Mouse (Mus musculus): ENCODE data around the gene Vasp. TPM values are rescaled to one million over a fixed set of nuclear protein-coding genes. Genes with fewer than 3 reads are reported as not detected.

The Vasp gene
- polyA plus RNA-seq, 1 experiment from 2014 or later = 84.0 TPM

DNA sequence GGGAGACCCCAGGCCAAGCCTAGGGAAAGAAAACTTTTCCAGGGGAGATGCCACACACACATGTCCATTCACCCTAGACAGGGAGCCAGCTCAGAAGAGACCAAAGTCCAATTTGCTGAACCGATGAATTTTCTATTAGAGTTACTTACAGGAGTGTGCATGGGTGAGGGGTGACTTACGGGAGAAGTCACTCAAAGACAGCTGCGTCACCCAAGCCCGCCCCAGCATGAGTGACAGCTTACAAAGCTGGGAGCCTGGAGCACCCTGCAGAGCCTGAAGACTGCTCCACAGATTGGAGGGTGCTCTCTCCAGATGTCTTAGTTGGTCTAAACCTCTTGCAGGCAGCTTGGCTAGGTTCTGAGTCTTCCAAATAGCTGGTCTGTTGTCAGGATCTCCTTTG, 40.4 kb upstream of the Vasp start:
- H3K4me3 ChIP-seq (ENCODE audit: low read length) = no peak overlapping the region
- WGBS = 36% methylated on average over 4 of the region's 4 CpGs
- peaks cover 18% of the 10 kb centered on the region for H3K4me1 ChIP-seq (ENCODE audit: control insufficient read depth, insufficient read depth, low read length)
- H3K9me3 ChIP-seq (replicated peaks; ENCODE audit: control insufficient read depth, low read length) = no peaks in the 10 kb centered on the region
- no peak overlapping the region for H3K4me2 ChIP-seq (ENCODE audit: low read depth, low read length)
- no peak overlapping the region for H3K9ac ChIP-seq (ENCODE audit: low read length)
- H3K27me3 ChIP-seq (ENCODE audit: control insufficient read depth, insufficient read depth, low read length) = peaks cover 3% of the 10 kb centered on the region; the same call in 1 of the 2 replicates
- H3K36me3 ChIP-seq (ENCODE audit: control insufficient read depth, insufficient read depth) = no peaks in the 10 kb centered on the region
- no peak overlapping the region for H3K27ac ChIP-seq (ENCODE audit: low read length)
- ATAC-seq (replicated peaks; ENCODE audit: extremely low read depth, insufficient read depth, low FRiP score) = no peak

DNA sequence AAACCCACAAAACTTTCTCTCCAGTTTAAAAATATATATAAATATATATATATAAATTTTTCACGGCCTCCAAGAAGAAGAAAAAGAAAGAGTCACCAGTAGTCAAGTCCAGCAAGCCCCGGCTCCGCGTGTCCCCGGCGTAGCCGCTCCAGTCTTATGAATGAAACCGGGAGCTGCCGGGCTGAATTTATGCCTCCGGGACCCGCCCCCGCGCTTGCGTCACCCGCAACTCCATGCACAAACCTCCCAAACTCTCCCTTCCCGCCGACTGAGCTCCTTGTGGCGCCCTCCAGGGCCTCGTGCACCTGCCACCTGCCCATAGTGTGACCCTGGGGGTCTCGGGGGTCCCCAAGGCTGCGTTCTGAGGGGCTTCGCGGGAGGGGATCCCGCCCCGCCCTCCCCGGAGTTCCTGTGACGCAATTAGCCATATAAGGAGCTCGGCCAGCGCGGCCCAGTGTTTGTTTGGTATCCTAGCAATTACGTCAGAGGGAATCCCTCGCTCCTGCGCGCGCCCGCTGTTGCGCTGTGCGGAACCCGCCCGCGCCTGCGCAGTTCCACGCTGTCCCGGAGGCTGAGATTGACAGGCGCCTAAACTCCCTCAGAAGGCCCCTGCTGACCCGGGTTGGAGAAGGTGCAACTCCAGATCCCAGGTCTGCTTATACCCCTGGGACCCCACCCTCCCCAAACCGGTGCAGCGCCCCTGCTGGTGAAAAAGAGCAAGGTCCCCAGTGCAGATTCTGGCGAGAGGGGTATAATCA, 38.4 kb upstream of the Vasp start, which contains the start of gene Fosb:
TSS of gene Fosb (minus strand) at position 168 of the 758 bp plus-strand sequence.
- peak within 1 kb of the TSS; percentile 78 for H3K4me3 ChIP-seq (ENCODE audit: low read length)
- H3K27ac ChIP-seq (ENCODE audit: low read length) = peak within 1 kb of the TSS; percentile 54; the same call in 1 of the 2 replicates
- H3K9me3 ChIP-seq (replicated peaks; ENCODE audit: control insufficient read depth, low read length) = no peaks in the 10 kb centered on the region
- peak; percentile 83 for ATAC-seq (replicated peaks; ENCODE audit: extremely low read depth, insufficient read depth, low FRiP score)
- peaks cover 23% of the 10 kb centered on the region for H3K27me3 ChIP-seq (ENCODE audit: control insufficient read depth, insufficient read depth, low read length)
- peak within 1 kb of the TSS; percentile 100 for H3K4me2 ChIP-seq (ENCODE audit: low read depth, low read length)
- peak within 1 kb of the TSS; percentile 76 for H3K9ac ChIP-seq (ENCODE audit: low read length)
- peaks cover 16% of the 10 kb centered on the region for H3K4me1 ChIP-seq (ENCODE audit: control insufficient read depth, insufficient read depth, low read length)
- under 1% methylated on average over 49 of the region's 49 CpGs for WGBS
- no peaks in the 10 kb centered on the region for H3K36me3 ChIP-seq (ENCODE audit: control insufficient read depth, insufficient read depth)

DNA sequence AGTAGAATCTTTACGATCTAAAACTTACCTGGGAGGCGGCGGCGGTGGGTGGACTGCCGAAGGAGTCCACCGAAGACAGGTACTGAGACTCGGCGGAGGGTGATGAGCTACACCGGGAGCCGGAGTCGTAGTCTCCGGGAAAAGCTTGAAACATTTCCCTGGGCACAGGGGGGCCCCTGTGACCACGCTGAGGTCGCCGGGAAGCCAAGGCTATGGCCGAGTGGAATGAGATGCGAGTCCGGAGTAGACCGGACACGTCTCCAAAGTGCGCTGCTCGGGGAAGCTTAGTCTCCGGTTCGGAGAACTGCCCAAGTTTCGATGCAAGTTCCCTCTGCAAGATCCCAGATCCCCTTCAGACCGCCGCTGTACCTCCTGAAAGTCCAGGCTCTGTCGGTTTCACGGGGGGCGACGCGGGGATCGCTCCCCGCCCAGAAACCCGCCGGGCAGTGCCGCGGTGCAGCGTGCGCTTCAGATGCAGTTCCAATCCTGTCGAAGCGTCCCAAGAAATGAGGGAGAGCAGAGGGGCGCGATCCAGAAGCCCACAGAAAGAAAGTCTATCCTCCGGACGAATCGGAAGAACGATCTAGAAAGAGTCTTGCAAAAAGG, 37.8 kb upstream of the Vasp start:
- under 1% methylated on average over 48 of the region's 48 CpGs for WGBS
- H3K9me3 ChIP-seq (replicated peaks; ENCODE audit: control insufficient read depth, low read length) = no peaks in the 10 kb centered on the region
- H3K27me3 ChIP-seq (ENCODE audit: control insufficient read depth, insufficient read depth, low read length) = peaks cover 29% of the 10 kb centered on the region
- no peaks in the 10 kb centered on the region for H3K36me3 ChIP-seq (ENCODE audit: control insufficient read depth, insufficient read depth)
- H3K9ac ChIP-seq (ENCODE audit: low read length) = peak overlapping the region; percentile 76
- peak overlapping the region; percentile 78 for H3K4me3 ChIP-seq (ENCODE audit: low read length)
- peak overlapping the region; percentile 100 for H3K4me2 ChIP-seq (ENCODE audit: low read depth, low read length)
- no peak overlapping the region; the same call in 1 of the 2 replicates for H3K27ac ChIP-seq (ENCODE audit: low read length)
- ATAC-seq (replicated peaks; ENCODE audit: extremely low read depth, insufficient read depth, low FRiP score) = no peak
- H3K4me1 ChIP-seq (ENCODE audit: control insufficient read depth, insufficient read depth, low read length) = peaks cover 23% of the 10 kb centered on the region

- Histone ChIP-seq H3K27ac (ENCODE audit: low read length) (peak overlapping the region; percentile 87), H3K9me3 (replicated peaks; ENCODE audit: control insufficient read depth, low read length) (no peaks in the 10 kb centered on the region), H3K9ac (ENCODE audit: low read length) (peak overlapping the region; percentile 78), H3K4me3 (ENCODE audit: low read length) (peak overlapping the region; percentile 78), H3K27me3 (ENCODE audit: control insufficient read depth, insufficient read depth, low read length) (peaks cover 34% of the 10 kb centered on the region), H3K4me1 (ENCODE audit: control insufficient read depth, insufficient read depth, low read length) (peaks cover 29% of the 10 kb centered on the region), H3K4me2 (ENCODE audit: low read depth, low read length) (peak overlapping the region; percentile 100), H3K36me3 (ENCODE audit: control insufficient read depth, insufficient read depth) (no peaks in the 10 kb centered on the region)
- peak; percentile 85 for ATAC-seq (replicated peaks; ENCODE audit: extremely low read depth, insufficient read depth, low FRiP score)
- under 1% methylated on average over 58 of the region's 58 CpGs for WGBS
Observed at GRCm38 (mm10) chr7:19308454-19309277, 37.0 kb upstream of the Vasp start.

DNA sequence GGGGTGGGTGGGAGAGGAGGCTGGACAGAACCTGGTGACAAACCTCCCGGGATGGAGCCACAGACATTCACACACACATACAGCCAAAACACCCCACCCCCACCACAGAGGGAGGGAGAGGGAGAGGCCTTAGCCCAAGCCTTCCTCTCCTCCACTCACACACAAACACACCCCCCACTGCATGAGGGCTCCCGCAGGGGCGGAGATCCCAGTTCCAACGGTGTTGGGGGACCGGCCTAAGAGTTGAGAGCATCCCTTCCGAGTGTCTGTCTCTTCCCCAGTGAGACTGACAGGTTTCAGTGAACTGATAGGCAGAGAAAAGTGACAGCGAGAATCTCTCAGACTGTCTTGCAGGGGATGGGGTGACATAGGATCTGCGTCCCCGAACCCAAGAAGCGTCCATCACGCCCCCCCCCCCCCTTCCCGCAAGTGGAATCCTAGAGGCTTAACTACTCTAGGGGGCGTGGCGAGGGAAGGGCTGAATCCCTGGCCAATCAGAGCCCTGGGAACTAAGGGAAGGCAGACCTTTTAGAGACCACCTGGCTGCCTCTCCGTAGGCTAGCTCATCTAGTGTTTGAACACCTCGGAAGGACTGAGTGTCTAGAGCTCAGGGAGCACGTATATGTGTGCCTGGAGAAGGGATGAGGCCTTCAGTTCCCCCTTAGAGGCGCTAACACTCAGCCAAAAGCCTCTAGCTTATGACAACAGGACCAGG, 36.3 kb upstream of the Vasp start:
- H3K27me3 ChIP-seq (ENCODE audit: control insufficient read depth, insufficient read depth, low read length) = peaks cover 42% of the 10 kb centered on the region
- ATAC-seq (replicated peaks; ENCODE audit: extremely low read depth, insufficient read depth, low FRiP score) = peak; percentile 37
- peak overlapping the region; percentile 100 for H3K4me2 ChIP-seq (ENCODE audit: low read depth, low read length)
- no peaks in the 10 kb centered on the region for H3K9me3 ChIP-seq (replicated peaks; ENCODE audit: control insufficient read depth, low read length)
- peak overlapping the region; percentile 87 for H3K27ac ChIP-seq (ENCODE audit: low read length)
- no peaks in the 10 kb centered on the region for H3K36me3 ChIP-seq (ENCODE audit: control insufficient read depth, insufficient read depth)
- H3K9ac ChIP-seq (ENCODE audit: low read length) = peak overlapping the region; percentile 78
- H3K4me3 ChIP-seq (ENCODE audit: low read length) = peak overlapping the region; percentile 78
- peaks cover 32% of the 10 kb centered on the region for H3K4me1 ChIP-seq (ENCODE audit: control insufficient read depth, insufficient read depth, low read length)
- 2% methylated on average over 18 of the region's 18 CpGs for whole genome bisulfite sequencing

DNA sequence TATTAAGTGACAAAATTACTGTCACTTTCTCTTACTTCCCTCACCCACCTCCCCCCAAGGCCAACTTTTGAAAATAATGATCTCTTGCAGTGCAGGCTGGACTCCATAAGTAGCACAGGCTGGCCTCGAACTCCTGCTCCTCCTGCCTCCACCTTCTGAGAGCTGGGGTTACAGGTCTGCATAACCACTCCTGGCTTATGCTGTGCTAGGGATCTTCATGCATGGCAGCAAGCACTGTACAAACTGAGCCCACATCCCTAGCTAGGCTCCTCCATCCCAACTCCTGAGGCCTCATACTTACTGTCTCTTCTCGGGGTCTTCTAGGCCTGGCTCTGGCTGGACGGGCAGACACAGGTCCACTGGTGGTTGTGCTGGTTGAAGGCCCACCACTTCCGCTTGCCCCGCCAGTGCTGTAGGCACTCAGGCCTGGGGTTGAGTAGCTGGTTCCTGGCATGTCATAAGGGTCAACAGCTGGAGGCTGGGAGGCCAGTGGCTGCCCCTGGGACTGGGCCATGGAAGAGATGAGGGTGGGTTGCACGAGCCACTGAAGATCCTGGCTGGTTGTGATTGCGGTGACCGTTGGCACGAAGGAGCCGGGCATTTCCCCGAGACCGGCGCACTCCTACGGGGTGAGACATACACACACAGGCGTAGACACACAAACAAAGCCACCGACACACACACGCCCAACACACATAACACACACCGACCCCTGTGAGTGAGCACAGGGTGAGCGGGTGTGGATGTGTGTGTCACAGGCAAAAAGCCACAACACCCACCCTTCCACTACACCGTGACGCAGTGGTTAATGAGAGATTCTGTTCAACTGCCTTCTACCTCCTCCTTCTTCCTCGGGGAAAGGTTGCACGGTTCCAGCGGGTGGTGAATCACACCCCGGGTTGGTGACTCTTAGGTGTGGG, 35.5 kb upstream of the Vasp start:
- no peak overlapping the region; the same call in 1 of the 2 replicates for H3K4me2 ChIP-seq (ENCODE audit: low read depth, low read length)
- H3K4me3 ChIP-seq (ENCODE audit: low read length) = no peak overlapping the region
- WGBS = 67% methylated on average over 25 of the region's 25 CpGs
- H3K9me3 ChIP-seq (replicated peaks; ENCODE audit: control insufficient read depth, low read length) = no peaks in the 10 kb centered on the region
- peaks cover 32% of the 10 kb centered on the region for H3K4me1 ChIP-seq (ENCODE audit: control insufficient read depth, insufficient read depth, low read length)
- no peak overlapping the region for H3K27ac ChIP-seq (ENCODE audit: low read length)
- peak overlapping the region; percentile 78 for H3K9ac ChIP-seq (ENCODE audit: low read length)
- H3K27me3 ChIP-seq (ENCODE audit: control insufficient read depth, insufficient read depth, low read length) = peaks cover 48% of the 10 kb centered on the region
- no peak for ATAC-seq (replicated peaks; ENCODE audit: extremely low read depth, insufficient read depth, low FRiP score)
- no peaks in the 10 kb centered on the region for H3K36me3 ChIP-seq (ENCODE audit: control insufficient read depth, insufficient read depth)

GRCm38 (mm10) chr7:19305796-19306765, 34.5 kb upstream of the Vasp start:
- Histone ChIP-seq H3K4me3 (ENCODE audit: low read length) (no peak overlapping the region), H3K4me1 (ENCODE audit: control insufficient read depth, insufficient read depth, low read length) (peaks cover 38% of the 10 kb centered on the region), H3K36me3 (ENCODE audit: control insufficient read depth, insufficient read depth) (no peaks in the 10 kb centered on the region), H3K4me2 (ENCODE audit: low read depth, low read length) (no peak overlapping the region), H3K9me3 (replicated peaks; ENCODE audit: control insufficient read depth, low read length) (no peaks in the 10 kb centered on the region), H3K27me3 (ENCODE audit: control insufficient read depth, insufficient read depth, low read length) (peaks cover 50% of the 10 kb centered on the region), H3K9ac (ENCODE audit: low read length) (no peak overlapping the region), H3K27ac (ENCODE audit: low read length) (no peak overlapping the region)
- WGBS = 48% methylated on average over 16 of the region's 16 CpGs
- no peak for ATAC-seq (replicated peaks; ENCODE audit: extremely low read depth, insufficient read depth, low FRiP score)
